Mouse (Mus musculus) left cerebral cortex, adult 8-10 months (tissue): ENCODE data around the gene A530016L24Rik. TPM values are rescaled to one million over a fixed set of nuclear protein-coding genes. Genes with fewer than 3 reads are reported as not detected.

ENCODE experiments used
- DNase-seq, 2 experiments: peaks; one replicate each; pipeline ENCODE4 v3.0.0; 2022; ENCODE audit warnings: low spot score in 2 of 2
- total RNA-seq, 4 experiments: library from RNA; stranded (reverse); gene quantifications; 2 replicates each; pipeline ENCODE4 v1.2.4; 2022

Gene A530016L24Rik
- total RNA-seq, 4 experiments from 2014 or later: 0.20 to 0.37 (median 0.34) TPM

DNA sequence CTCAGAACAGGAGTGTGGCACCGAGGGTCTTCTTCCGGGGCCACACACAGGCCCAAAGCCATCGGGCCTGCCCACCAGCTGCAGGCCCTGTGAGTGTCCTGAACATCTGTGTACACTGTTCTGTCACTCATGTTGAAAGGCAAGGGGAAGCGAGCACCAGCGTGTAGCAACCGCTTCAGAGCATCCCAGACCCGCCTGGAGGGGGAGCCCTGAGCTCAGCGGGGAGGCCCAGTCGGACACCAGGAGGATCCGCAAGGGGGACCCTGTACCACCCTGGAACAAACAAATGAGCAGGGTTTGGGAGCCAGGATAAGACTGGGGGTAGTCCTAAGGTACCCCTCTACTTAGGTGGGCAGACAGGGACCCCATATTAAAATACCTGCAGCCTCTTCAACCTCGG is 9.4 kb downstream of the A530016L24Rik start:
- no peak for DNase-seq

DNA sequence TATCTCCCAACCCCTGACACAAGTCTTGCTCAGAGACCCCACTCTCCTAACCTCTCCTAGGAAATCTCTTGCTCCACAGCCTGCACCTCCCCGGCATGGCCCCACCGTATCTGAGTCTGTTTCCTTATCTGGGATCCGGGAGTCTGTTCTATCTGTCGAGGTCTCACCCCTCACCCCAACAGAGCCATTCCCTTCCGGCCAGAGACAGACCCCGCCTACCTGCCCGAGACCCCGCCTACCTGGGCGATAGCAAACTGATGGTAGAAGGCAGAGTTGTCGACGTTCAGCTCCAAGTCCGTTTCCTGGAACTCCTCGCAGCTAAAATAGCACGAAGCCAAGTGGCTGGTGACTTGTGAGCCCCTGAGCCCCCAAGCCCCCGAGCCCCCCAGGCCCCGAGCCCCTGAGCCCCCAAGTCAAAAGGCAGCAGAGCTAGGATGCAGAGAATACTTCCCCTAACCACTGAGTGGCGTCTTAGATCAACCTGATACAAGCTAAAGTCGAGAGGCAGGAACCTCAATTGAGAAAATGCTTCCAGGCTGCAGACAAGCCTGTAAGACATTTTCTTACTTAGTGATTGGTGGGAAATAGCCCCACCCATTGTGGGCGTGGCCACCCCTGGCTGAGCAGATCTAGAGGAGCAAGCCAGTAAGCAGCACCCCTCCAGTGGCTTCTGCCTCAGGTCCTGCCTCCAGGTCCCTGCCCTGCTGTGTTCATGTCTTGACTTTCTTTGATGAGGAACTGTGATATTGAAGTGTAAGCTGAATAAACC is 13.9 kb downstream of the A530016L24Rik start:
- DNase-seq: no peak

DNA sequence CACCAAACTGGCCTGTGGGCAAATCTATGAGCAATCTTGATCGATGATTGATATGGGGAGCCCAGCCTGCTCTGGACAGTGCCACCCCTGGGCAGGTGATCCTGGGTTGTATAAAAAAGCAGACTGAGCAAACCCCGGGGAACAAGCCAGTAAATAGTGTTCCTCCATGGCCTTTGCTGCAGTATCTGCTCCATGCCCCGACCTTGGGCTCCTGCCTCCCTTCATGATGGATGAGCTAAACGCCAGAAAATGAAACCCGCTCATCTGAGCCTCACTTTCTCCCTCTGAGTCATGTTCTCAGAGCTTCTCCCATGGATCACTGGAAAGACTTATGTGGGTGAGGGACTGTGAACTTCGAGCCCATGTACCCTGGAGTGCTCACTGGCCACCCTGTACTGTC is 17.0 kb downstream of the A530016L24Rik start:
- DNase-seq: no peak

DNA sequence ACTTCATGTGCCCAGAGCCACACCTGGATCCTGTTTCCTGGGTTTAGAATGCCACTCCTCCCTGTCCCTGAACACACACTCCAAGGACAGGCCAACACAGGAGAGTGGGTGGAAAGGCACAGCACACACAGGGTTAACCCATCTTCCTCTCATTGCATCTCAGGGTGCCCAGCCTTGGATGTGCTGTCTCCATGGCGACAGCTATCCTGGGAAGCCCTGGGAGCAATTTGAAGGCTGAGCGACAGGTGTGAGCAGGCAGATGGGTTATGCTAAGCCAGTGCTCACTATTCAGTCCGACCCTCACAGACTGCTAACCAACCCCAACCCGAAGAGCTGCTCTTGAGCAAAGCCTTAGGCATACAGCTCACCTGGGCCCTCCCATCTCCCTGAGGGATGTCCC is 18.0 kb downstream of the A530016L24Rik start:
- no peak for DNase-seq

DNA sequence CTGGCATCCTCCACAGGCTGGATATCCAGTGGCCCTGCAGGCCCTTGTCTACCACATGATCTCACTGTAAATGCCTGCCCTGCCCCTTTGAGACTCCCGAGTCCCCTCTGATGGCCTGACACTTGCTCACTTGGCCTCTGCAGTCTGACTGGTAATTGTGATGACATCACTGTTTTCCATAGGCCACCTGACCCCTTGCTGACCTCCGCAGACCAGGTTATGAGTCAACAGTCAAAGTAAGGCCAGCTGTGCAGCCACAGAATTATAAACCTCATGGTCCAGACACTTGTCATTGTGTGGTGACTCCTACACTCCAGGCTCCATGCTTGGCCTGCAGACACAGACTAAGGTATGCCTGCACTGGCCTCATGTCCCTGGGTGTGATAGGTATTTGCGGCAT is 18.7 kb downstream of the A530016L24Rik start:
- DNase-seq: no peak

DNA sequence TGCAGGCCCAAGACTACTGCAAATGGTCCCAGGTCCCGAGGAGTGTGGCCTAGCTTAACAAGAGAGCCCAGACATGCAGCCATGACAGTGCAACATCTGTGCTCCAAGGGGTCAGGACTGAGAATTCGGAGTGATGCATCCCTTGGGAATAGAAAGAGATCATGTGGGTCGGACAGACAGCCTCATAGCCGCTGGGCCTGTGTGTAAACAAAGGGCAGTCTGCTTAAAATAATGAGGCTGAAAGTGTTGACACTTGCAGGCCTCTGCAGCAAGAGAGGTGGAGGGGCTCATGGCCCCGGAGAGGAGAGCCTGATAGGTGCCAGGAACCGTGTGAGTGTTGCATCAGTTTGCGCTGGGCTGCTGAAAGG is 21.1 kb downstream of the A530016L24Rik start:
- no peak for DNase-seq

DNA sequence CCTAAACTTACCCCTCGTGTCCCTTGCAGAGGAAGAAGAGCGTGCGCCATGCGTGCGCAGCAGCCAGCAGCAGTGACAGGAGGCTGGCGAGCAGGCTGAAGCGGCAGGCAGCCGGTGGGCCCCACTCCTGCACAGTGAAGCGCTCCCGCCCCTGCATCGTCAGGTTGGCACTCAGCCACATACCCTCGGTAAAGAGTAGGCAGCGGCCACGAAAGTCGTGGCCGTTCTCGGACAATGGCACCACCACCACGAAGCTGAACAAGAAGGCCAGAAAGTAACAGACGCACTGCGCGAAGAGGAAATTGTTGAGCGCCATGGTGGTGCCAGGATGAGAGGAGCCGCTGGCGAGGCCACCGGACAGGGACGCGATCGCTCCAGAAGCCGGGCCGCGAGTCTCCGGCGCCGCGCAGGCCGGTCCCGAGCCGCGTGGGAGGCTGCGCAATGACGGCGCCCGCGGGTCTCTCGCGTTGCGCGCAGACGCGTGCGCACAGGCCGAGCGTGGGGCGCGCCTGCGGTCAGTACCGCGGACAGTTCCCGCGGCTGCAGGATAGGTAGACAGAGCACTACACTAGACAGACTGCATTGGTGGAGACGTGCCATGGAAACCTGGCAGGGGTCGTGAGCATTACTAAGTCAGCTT is 21.6 kb downstream of the A530016L24Rik start:
- DNase-seq: peak; percentile 53 to 63

DNA sequence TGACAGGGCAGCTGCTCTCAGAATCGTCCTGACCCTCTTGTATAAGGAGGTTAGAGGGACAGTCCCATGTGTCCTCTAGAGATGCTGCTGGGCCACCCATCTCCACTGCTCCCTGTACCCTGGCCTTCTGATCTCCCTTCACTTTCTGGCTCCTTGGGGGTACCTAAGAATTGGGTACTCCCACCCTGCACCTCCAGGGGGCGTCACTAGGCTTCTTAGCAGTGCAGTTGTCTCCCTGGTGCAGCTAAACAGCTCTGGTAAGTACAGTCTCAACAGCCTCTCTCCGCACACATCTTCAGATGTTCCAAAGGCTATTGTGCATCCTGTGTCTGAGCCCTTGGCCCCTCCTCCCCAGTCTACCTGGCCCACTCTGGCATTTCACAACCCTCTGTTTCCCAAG is 25.6 kb downstream of the A530016L24Rik start:
- no peak for DNase-seq

DNA sequence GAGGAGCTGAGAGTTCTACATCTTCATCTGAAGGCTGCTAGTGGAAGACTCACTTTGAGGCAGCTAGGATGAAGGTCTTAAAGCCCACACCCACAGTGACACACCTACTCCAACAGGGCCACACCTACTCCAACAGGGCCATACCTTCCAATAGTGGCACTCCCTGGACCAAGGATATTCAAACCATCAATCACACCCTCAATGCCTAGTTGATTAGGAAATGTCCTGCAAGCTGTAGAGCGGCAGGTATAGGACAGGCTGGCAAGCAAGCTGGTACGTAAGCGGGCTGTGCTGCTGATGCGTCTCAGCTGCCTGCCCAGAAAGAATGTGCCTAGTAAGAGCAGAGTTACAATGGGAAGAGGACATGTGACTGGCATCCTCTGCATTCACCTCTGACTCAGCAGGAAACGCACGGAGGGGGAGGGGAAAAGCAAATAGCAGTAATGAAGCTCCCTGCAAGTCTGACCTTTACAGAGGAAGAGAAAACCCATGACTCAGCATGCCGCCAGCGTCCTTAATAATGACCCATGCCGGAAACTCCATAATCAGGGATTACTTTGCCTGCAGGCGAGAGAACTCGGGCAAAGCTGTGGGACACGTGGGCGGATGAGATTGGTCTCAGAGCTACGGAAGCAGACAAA is 27.6 kb downstream of the A530016L24Rik start, which contains the start of gene Tmem179:
Gene Tmem179, minus strand, starts transcription at position 51 of the 641 bp plus-strand sequence.
- DNase-seq: no peak

DNA sequence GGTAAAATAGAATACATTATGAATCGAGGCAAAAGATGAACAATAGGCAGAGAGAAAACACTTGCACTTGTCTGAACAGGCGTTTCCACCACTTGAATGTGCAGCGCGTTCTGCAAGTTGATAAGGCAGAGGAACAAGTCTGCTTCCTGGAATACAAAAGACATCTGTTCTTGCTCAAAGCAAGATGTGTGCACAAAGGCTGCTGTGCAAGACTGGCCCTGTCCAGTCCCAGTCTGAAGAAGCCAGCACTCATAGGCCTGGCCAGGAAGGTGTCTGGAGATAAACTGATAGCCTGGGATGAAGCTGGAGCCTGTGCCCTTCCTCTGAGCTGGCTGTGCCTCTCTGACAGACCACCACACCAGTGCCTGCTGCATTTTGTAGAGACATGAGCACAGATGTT is 28.9 kb downstream of the A530016L24Rik start:
- no peak for DNase-seq

DNA sequence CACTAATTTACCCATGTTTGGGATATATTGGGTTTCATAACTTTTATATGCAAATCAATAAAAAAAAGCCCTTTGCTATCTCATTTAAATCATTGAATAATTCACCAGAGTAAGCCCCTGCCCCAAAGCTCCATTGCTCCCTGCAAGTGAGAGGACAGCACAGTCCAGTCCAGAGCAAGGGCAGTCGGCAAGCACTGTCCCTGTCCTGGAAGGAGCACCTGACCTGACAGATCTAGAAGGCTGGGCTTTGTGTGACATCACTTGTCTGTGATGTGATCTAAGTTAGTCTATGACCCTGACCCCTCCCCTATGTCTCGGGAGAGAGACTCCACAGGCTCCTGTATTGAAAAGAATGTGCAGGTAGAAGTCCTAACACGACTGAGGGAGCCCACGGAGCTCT is 44.5 kb downstream of the A530016L24Rik start:
- DNase-seq: no peak

DNA sequence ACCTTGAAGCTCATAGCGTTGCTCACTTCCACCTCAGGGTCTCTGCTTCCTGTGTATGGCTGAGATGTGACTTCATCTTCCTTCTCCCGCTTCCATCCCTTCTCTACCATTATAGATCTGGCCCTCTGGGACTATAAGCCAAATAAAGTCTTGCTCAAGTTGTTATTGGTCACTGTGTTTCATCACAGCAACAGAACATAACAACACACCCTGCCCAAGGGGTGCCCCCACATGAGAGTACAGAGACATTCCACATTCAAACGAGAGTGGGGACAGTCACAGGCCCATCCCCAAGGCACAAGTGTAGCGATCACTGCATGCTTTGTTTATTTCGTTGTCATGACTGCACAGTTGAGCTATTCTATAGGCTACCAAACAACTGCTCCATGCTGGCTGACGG is 48.0 kb downstream of the A530016L24Rik start:
- DNase-seq: no peak

DNA sequence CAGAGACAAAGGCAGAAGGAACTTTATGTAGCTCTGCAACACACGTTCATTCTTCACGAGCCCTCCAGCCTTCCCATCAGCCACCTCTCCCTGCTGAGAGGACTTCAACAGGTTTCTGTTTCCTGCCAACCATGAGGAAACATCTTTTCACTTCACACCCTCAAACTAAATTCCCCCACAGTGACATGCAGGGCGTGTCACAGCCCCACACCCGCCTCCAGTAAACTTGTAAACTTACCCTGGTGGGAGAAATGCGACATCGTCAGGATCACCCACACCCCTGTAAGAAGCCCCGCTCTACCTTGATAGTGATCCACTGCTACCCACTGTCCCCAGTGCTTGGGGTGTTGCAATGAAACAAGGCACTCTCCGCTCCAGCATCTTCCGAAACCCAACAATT is 49.1 kb downstream of the A530016L24Rik start:
- no peak for DNase-seq

DNA sequence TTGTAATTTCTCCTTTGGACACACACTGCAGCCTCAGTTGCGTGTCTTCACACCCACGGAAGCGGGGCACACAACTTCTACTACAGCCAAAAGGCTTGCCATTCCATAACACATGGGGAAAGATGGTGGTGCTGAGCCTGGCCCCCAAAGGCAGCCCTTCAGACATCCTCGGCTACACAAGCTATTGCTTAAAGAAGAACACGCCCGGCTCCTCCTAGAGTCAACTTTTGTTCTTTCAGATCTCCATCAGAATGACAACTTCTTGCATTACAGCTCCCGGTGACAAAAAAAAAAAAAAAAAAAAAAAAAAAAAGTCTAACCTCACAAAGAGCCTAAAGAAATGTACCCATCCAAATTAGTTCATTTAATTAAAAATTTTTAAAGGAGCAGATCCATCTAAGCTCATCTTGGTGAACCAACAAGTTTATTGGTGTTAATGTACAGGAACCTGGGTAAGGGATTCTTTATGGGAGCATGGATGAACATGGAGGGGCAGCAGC is 50.3 kb downstream of the A530016L24Rik start:
- DNase-seq: no peak

DNA sequence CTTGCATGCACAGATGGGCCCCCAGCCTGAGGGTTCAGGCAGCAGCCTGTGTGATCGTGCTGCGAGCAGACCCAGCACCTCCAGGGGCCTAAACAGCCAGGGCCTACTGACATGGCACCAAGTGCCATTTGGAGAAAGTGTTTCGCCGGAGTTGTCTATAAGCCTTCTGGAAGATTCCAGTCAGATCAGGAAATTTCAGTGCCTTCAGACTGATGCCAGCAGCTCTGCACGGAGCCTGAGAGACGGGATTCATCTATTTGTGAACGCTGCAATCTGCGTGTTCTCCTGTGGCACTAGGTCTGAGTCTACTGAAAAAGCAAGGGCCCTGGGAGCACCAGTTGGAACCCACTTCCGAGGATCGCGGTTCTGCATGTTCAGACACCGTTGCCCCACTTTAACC is 51.1 kb downstream of the A530016L24Rik start:
- no peak for DNase-seq

DNA sequence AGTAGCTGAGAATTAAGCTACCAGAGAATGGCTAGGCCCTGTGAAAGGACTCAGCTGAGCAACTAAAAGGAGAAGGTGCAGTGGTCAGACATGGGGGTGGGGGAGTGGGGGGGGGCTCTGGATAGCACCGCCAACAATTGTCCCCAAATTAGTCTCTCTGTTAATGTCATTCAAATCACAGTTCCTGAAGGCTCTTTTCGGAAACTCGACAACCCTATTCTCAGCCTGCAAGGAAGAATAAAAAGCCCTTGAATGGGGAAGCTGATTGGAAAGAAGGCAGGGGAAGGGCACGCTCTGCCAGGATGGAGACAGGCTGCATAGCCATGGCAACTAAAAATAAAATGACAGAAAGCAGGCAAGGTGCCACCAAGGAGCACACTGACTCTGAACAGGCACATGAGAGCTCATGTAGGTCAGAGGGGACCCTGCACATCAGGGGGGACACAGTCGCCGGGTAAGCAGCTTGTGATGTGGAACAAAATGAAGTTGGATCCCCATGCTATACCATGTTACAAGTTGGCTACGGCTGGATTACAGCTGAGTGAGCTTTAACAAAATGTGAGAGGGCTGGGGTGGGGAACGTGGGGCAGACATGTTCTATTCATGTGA is 52.3 kb downstream of the A530016L24Rik start:
- no peak for DNase-seq

DNA sequence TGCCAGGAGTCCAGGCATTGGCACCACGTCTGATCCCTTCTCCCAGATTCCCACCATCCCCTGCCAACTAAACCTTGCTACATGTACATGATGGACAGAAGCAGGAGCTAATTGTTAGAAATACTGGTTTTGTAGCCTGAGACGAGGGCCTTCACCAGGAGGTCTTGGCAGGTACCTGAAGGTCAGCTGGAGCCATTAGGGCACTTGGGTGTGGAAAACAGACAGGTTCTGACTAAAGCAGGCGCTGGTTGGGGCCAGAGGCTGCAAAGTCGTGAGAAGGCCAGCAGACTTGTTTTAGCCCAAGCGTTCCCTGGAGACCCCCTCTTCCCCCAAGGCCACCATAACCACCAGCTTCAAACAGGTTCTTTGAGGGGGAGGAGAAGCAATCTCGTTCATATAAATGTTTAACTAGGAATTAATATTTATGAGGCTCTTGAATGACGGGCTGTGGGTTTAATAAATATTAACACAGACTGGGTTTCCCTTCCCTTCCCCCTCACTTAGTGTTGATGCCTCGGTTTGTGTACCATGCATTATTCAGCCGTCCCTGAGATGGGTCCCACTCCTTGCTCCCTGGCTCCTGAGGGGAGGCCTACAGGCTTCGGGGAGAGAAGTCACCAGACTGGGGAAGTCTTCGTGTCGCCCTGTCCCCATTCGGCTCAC is 53.1 kb downstream of the A530016L24Rik start:
- DNase-seq: no peak

DNA sequence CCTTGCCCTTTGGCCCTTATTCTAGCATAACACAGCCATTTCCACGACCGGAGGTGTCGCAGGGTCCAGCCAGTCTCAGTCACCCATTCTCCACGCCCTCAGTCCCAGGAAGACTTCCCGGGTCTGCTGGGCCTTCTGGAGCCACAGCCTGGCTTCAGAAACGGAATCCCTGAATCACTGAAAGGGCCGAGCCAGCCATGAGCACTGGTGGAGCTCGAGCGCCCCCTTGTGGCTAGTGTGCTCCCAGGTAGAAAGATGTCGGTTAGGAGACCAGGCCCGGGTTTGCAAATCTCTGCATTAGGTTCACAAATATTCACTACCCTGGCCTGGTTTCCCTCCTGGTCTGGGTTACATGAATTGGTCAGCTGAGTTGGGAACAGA is 53.7 kb downstream of the A530016L24Rik start:
- peak; percentile 66 to 86 for DNase-seq

DNA sequence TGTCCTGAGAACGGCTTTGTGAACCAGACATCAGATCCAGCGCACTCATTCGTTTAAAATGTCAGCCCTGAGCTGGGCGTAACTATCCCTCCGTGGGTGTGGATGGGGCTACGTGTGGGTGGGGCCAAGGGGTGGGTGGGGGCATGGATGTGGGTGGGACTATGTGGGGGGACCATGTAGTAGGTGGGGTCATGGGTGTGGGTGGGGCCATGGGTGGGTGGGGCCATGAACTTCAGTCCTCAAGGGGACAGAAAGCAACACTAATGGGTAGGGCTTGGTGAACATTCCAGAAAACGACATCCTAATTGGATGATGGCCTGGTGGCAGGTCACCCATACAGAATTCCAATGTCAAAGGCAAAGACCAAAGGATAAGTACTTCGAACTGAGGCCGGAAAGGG is 54.7 kb downstream of the A530016L24Rik start:
- DNase-seq: no peak

DNA sequence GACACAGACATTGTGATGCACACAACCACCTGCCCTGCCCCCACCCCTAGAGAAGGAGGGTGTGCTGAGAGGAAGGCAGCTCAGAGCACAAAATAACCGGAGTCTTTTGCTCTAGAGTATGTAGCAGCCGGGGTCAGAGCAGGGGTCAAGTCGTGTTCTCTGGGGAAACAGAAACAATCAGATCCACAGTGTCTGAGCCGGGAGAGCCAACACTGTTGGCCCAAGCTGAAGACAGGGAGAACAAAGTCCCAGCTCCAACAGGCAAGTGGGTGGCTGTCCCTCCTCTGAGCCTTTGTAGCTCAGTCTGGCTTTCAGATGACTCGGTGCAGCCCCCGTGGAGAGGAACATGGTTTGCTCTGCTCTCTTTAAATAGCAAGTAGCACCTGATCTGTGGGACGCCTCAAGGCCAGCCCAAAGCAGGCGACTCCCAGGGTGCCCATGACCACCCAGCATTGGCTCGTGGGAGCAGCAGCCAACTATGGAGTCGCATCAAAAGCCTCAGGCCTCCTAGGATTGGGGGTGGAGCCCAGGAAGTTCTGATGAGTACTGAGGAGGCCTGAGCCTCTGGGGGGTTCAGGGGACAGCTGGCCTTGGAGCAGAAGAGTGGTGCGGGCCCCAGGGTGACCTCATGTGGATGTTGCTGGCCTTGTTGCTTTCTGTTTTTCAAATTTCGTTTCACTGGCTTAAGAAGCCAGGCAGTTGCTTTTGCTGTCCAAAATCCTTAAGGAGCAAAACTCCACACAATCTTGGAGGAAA is 55.9 kb downstream of the A530016L24Rik start:
- no peak for DNase-seq

DNA sequence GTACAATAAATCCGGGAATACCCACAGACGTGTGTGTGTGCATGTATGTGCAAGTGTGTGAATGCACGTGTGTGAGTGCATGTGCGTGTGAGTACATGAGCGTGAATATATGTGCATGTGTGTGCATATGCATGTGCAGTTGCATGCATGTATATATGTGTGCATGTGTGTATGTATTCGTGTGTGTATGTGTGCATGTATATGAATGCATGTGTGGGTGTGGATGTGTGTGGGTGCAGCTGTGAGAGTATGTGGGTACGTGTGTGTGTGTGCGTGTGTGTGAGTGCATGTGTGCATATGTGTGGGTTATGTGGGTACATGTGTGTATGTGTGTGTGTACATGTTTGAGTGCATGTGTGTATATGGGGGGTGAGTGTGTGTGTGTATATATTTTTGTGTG is 56.9 kb downstream of the A530016L24Rik start:
- DNase-seq: no peak
